In genomic region chr1:131246433-131247395, GRCm38 (mm10) we compare ENCODE assay signal across 9 mouse cellular contexts. TPM values are rescaled to one million over a fixed set of nuclear protein-coding genes. Genes with fewer than 3 reads are reported as not detected.
DNase-seq lines count a peak whose midpoint lies in the region; ATAC-seq lines count a peak whose summit lies in the region.
"Had no signal": no experiment of that assay in that cellular context is flagged by ENCODE, and none has a peak within 500 bp of the region (broad histone marks: within the 10 kb centered on the region; RNA-seq: fewer than 3 reads in every experiment).

No protein-coding gene starts in this region.

- H3K9ac ChIP-seq in embryonic facial prominence, embryonic 12.5 days = no peak overlapping the region
- no peak overlapping the region for H3K9ac ChIP-seq in hindbrain, embryonic 15.5 days
- no peak overlapping the region for H3K9ac ChIP-seq in midbrain, embryonic 14.5 days (replicated peaks; ENCODE audit: low read length)

- no peaks in the 10 kb centered on the region for H3K36me3 ChIP-seq in embryonic facial prominence, embryonic 12.5 days
- no peaks in the 10 kb centered on the region for H3K36me3 ChIP-seq in hindbrain, embryonic 15.5 days
- no peaks in the 10 kb centered on the region for H3K36me3 ChIP-seq in midbrain, embryonic 14.5 days (ENCODE audit: control insufficient read depth, insufficient read depth, low read length)

- intact Hi-C loops in left cerebral cortex, postnatal 4 days (cut with DNase I) = loop anchor here (5.0 kb wide), 1 partner anchor 359 kb away; the partner anchor contains the start of gene Il24

- DNase-seq in adrenal gland, postnatal 14 days = peak; percentile 73
- DNase-seq in adrenal gland, postnatal 25 days = no peak
- DNase-seq in Muller cell, postnatal 12 days (ENCODE audit: inconsistent ontology term) = peak; percentile 56
- DNase-seq in left cerebral cortex, postnatal 4 days = peak; percentile 49
- DNase-seq in midbrain, embryonic 14.5 days = peak; percentile 80
- DNase-seq in gastrocnemius, postnatal 4 days (ENCODE audit: low spot score in 2 of 2) = no peak

- H3K4me2 ChIP-seq in embryonic facial prominence, embryonic 12.5 days (replicated peaks) = 0 out of 2 replicates have a peak overlapping the region, but pooled peaks have one; percentile 18
- H3K4me2 ChIP-seq in hindbrain, embryonic 15.5 days = peak overlapping the region; percentile 98
- no peak overlapping the region for H3K4me2 ChIP-seq in midbrain, embryonic 14.5 days (ENCODE audit: low read length)

- peaks cover 64% of the 10 kb centered on the region for H3K27me3 ChIP-seq in embryonic facial prominence, embryonic 12.5 days
- H3K27me3 ChIP-seq in hindbrain, embryonic 15.5 days = no peaks in the 10 kb centered on the region
- H3K27me3 ChIP-seq in midbrain, embryonic 14.5 days (ENCODE audit: control insufficient read depth, insufficient read depth, low read length) = peaks cover 28% of the 10 kb centered on the region
- H3K27me3 ChIP-seq: Patski had no signal

- H3K27ac ChIP-seq in embryonic facial prominence, embryonic 12.5 days = no peak overlapping the region
- H3K27ac ChIP-seq in hindbrain, embryonic 15.5 days (replicated peaks) = peak overlapping the region; percentile 45; the same call in 1 of the 2 replicates
- no peak overlapping the region for H3K27ac ChIP-seq in midbrain, embryonic 14.5 days (replicated peaks; ENCODE audit: low read depth, low read length)

- ATAC-seq in embryonic facial prominence, embryonic 12.5 days (ENCODE audit: insufficient number of reproducible peaks, insufficient read depth, low FRiP score, low TSS enrichment) = no peak
- no peak for ATAC-seq in hindbrain, embryonic 15.5 days (ENCODE audit: low FRiP score, low read depth)
- ATAC-seq in midbrain, embryonic 14.5 days (ENCODE audit: low FRiP score, low TSS enrichment) = no peak
- ATAC-seq: Patski had no signal

- peaks cover 20% of the 10 kb centered on the region; the same call in 1 of the 2 replicates for H3K4me1 ChIP-seq in embryonic facial prominence, embryonic 12.5 days
- H3K4me1 ChIP-seq in hindbrain, embryonic 15.5 days (replicated peaks) = peaks cover 37% of the 10 kb centered on the region
- H3K4me1 ChIP-seq in midbrain, embryonic 14.5 days (ENCODE audit: control insufficient read depth, insufficient read depth, low read length) = peaks cover 5% of the 10 kb centered on the region; the same call in 1 of the 2 replicates

- no peaks in the 10 kb centered on the region for H3K9me3 ChIP-seq in embryonic facial prominence, embryonic 12.5 days
- no peaks in the 10 kb centered on the region for H3K9me3 ChIP-seq in hindbrain, embryonic 15.5 days
- H3K9me3 ChIP-seq in midbrain, embryonic 14.5 days (ENCODE audit: control insufficient read depth, low read length) = no peaks in the 10 kb centered on the region

- no peak overlapping the region for H3K4me3 ChIP-seq in embryonic facial prominence, embryonic 12.5 days
- no peak overlapping the region for H3K4me3 ChIP-seq in hindbrain, embryonic 15.5 days
- H3K4me3 ChIP-seq in midbrain, embryonic 14.5 days (replicated peaks; ENCODE audit: low read depth, low read length) = no peak overlapping the region

- WGBS in embryonic facial prominence, embryonic 12.5 days = 10% methylated on average over 7 of the region's 7 CpGs
- 14% methylated on average over 7 of the region's 7 CpGs for WGBS in hindbrain, embryonic 15.5 days
- 11% methylated on average over 7 of the region's 7 CpGs for WGBS in midbrain, embryonic 14.5 days

RNA-seq across cellular contexts. Expression of gene Rassf5, which starts 1.7 kb away (rescaled TPM):
- 9.7 and 18.1 TPM in 2 replicates for total RNA-seq in adrenal gland, postnatal 14 days (2021)
- 12.8 and 13.1 TPM in 2 replicates for total RNA-seq in adrenal gland, postnatal 25 days (2021)
- polyA plus RNA-seq in embryonic facial prominence, embryonic 12.5 days (2016; fragmentation: Nextera tagmentation; extraction: Ambion mirVana) = 1.1 and 2.1 TPM in 2 replicates
- 4.8 and 5.7 TPM in 2 replicates for polyA plus RNA-seq in hindbrain, embryonic 15.5 days (2015; fragmentation: Nextera tagmentation; extraction: Ambion mirVana)
- 10 to 100 TPM in 1 of 2 experiments, 1 to 10 TPM in 1; 9.9 to 10.3 TPM for total RNA-seq in left cerebral cortex, postnatal 4 days (2021)
- 2.9 and 3.0 TPM in 2 replicates for polyA plus RNA-seq in midbrain, embryonic 14.5 days (2014; fragmentation: Nextera tagmentation; extraction: Ambion mirVana)
- 1 to 10 TPM; 6.4 to 7.9 TPM for total RNA-seq in gastrocnemius, postnatal 4 days (2021)

RNA-seq across cellular contexts. Expression of gene Ikbke, which starts 32.7 kb away (rescaled TPM):
- 10.4 and 19.3 TPM in 2 replicates for total RNA-seq in adrenal gland, postnatal 14 days (2021)
- 13.2 and 18.5 TPM in 2 replicates for total RNA-seq in adrenal gland, postnatal 25 days (2021)
- polyA plus RNA-seq in embryonic facial prominence, embryonic 12.5 days (2016; fragmentation: Nextera tagmentation; extraction: Ambion mirVana) = 2.6 and 2.7 TPM in 2 replicates
- 1.2 and 2.3 TPM in 2 replicates for polyA plus RNA-seq in hindbrain, embryonic 15.5 days (2015; fragmentation: Nextera tagmentation; extraction: Ambion mirVana)
- total RNA-seq in left cerebral cortex, postnatal 4 days (2021) = 1 to 10 TPM; 3.7 to 3.9 TPM
- 0.22 and 0.87 TPM in 2 replicates for polyA plus RNA-seq in midbrain, embryonic 14.5 days (2014; fragmentation: Nextera tagmentation; extraction: Ambion mirVana)
- total RNA-seq in gastrocnemius, postnatal 4 days (2021) = 1 to 10 TPM; 7.5 to 7.6 TPM

Comparison
In these comparisons a context has a peak if more than half of its experiments do, and no peak if none do; other contexts are left out.
1. DNase-seq: peak in adrenal gland, postnatal 14 days (single experiment), Muller cell, postnatal 12 days (single experiment), left cerebral cortex, postnatal 4 days (single experiment) and midbrain, embryonic 14.5 days (single experiment); none in adrenal gland, postnatal 25 days (single experiment) and gastrocnemius, postnatal 4 days (0 of 2).